Mouse (Mus musculus) NIH3T3 (cell line): Measurements from ENCODE around the gene Plcb1.

Experiments
- DNase-seq: peaks from one replicate; pipeline ENCODE4 v3.0.0-alpha.2; 2012; ENCODE audit warnings: low read depth

The Plcb1 gene

GRCm38 (mm10) chr2:134913542-134913941, 127.7 kb downstream of the Plcb1 start:
- DNase-seq = no peak

GRCm38 (mm10) chr2:134914091-134914550, 128.3 kb downstream of the Plcb1 start:
- no peak for DNase-seq

DNA sequence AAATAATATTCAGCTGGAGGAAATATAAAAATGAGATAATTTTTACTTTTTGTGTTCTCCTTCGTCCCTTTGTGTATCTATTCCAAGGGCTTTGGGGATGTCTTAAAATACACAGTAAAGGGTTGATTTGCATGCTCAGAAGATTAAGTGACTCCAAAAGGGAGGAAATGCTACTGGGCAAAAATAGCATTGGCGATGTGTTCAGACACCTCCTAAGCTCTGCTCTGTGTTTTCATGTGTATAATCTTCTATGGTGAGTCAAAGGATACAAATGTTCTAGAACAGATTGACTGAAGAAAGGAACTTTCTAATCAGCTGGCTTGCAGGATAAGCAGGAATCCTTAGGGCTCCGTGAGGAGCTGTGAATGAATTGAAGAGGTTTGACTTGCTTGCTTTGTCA, 129.2 kb downstream of the Plcb1 start:
- DNase-seq = no peak

GRCm38 (mm10) chr2:134920611-134921280, 134.9 kb downstream of the Plcb1 start:
- DNase-seq = no peak

GRCm38 (mm10) chr2:134922636-134923375, 136.9 kb downstream of the Plcb1 start:
- DNase-seq = no peak

DNA sequence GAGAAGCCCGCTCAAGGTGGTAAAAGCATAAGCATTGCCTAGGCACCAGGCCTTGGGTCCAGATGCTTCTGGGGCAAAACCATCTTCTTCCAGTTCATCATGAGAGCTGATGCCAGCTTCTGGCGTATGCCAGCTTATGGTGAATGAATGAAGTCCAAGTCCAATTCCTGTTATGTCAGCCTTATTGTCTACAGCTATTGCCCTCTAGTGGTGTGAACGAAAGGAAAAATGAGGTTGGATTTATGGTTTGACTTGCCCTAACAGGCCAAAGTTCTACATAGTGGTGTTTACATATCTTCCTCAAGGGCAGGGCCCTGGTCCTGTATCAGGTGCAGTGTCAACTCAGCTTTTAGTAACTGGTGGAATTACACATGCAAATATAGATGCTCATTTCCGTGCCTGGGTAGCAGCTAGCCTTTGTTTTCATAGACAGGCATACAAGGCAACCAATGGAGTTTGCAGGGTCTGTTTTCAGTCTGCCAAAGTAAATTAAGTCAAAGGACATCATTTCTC, 138.3 kb downstream of the Plcb1 start:
- DNase-seq = no peak

- no peak for DNase-seq
Measured at GRCm38 (mm10) chr2:134926266-134926665, 140.4 kb downstream of the Plcb1 start.

DNA sequence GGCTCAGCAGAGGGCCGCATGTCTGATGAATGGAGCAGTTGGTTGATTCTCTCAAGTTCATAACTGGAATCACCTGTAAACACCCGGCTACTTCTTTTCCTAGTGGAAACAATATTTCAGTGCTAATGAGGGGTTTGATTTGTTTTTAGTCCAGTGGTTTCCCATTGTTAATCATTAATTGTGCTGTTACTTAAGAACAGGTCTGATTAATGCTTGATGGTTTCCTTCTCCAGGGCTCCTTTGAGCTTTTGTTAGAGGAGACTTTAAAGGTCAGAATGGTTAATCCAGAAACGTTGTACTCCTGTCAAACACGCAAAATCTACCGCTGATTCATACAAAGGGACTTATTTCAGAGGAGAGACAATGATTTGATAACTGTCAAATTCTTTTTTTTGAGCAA, 141.2 kb downstream of the Plcb1 start:
- DNase-seq = no peak

GRCm38 (mm10) chr2:134929452-134929851, 143.6 kb downstream of the Plcb1 start:
- peak; percentile 10 for DNase-seq

GRCm38 (mm10) chr2:134930961-134931360, 145.1 kb downstream of the Plcb1 start:
- DNase-seq = no peak

DNA sequence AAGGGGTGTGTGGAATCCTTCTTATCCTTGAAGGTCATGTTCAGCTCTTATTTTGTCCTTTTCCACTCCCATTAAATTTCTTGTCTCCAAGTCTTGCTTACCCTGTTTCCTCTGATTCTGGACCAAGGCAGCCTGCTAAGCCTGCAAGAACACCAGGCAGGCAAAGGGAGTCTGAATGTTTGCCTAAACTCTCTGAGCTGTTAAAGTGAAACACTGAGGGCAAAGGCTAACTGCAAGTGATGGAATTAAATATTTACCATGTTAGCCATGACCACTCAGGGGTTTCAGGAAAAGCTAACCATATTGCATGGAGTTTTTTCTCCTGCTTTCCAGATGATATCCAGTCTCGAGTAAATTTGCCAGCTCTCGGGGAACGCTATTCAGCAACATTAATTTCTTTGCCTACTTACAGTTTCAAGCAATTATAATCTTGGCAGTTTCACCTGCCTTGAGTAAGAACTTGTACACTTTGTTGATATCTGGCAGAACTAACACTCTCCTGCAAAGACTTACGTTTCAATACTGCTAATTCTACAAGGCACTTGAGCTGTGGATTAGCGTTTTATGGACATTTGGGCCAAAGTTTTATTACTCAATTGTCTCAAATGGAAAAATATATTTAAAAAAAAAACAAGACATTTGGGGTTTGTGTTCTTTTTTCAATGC, 146.0 kb downstream of the Plcb1 start:
- DNase-seq = peak; percentile 13

- DNase-seq = no peak
Measured at GRCm38 (mm10) chr2:134935469-134935868, 149.6 kb downstream of the Plcb1 start.

DNA sequence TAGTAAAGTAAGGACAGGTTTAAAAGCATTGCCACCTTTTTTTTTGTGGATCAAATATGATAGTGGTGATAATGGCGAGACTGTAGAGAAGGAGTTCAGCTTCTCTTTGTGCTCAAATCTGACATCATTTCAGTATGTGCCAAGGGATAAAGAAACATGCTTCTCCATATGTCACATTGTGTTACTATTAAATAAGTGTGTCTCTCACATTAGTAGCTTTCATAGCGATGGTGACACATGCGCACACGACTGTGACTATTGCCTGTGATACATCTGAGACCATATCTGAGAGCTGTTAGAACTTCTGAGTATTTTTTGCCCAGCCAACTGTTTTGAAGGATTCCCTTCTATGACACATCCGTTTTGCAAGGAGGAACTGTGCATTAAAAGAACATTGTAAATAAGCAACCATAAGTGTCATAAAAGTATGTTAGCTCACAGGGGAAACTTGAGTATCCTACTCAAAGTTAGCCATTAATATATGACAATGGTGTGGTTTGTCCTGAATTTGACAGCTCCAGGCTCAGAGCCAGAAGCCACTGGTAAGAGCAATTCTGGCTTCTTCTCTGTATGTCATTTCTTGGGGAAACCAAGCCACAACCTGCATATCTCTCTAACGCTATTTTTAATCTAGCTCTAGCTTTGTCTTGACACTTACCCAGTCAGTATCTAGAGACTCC, 150.2 kb downstream of the Plcb1 start:
- peak; percentile 17 for DNase-seq

- peak; percentile 19 for DNase-seq
Measured at GRCm38 (mm10) chr2:134937666-134938065, 151.8 kb downstream of the Plcb1 start.

DNA sequence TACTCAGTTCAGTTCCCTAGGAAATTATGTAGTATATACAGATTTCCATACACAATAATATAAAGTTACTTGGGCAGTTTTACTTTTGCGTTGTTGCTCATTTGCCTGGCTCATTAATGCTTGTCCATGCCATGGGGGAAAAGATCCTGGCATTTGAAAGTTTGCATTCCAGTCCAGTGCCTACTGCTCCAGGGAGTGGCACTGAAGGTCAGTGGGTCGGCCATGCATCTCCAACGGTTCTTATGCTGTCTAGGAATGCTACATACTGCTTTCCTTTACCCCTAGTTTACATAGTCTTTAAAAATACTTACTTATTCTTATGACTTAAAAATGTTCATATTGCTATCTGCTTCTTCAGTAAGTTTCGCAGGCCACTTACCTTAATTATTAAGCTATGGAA, 156.2 kb downstream of the Plcb1 start:
- DNase-seq = no peak

DNA sequence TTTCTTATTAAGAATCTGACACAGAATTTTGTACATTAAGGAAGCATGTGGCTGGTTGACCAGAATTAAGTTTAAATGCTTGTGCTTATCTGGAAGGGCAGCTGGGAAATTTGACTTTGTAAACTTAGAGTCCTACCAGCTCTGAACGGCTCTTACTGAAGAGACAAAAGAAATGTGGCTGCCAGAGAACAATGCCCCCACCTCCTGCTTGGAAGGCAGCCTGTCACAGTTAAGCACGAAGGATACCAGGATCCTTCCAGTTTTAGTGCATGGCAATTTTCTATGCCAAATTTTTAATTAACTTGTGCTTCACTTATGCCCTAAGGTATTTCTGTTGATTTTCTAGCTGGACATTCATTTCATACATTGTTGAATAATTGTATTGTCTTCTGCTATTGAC, 157.1 kb downstream of the Plcb1 start:
- DNase-seq = no peak

DNA sequence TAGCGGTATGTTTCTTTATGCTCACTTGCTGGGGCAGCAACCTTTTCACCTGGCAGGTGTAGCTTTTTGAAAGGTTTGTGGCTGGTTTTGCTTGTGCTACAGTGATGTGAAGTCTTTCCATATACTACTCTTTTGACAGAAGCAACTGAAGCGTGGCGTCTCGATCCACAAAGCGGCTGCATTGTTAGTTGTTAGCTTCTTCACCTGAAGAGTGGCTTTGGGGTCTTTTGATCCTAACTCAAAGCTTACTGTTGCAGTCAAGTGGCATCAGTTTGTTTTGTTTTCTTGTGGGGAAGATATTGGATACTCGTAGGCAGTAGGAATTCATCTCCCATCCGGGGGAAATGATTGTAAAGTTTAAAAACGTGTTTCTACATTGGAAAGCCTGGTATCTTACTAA, 160.5 kb downstream of the Plcb1 start:
- no peak for DNase-seq

- peak; percentile 81 for DNase-seq
Measured at GRCm38 (mm10) chr2:134946911-134947310, 161.0 kb downstream of the Plcb1 start.

- no peak for DNase-seq
Measured at GRCm38 (mm10) chr2:134952088-134952487, 166.2 kb downstream of the Plcb1 start.

- DNase-seq = no peak
Measured at GRCm38 (mm10) chr2:134956436-134956835, 170.6 kb downstream of the Plcb1 start.

GRCm38 (mm10) chr2:134966131-134966530, 180.3 kb downstream of the Plcb1 start:
- DNase-seq = no peak

DNA sequence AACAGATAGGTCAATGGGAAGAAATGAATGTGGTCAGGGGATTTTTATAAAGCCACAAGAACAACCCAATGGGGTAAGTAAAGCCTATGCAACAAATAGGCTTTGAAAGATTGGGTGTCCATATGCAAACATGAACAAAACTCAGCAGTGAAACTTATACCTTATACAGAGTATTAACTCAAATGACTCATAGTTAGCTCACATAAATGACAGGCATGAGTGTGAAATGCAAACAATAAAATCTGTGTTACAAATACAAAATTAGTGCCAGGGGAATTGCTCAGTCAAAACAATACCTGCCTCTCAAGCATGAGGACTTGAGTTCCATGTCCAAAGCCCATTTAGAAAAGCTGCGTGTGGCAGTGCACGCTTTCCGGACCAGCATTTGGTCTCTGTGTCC, 182.5 kb downstream of the Plcb1 start:
- DNase-seq = peak; percentile 20
